Mouse (Mus musculus) mouse embryonic stem cell (cell line): ENCODE results near the gene Gc.

Experiments
- in situ Hi-C, 2 experiments: fragments of 300-500 bp; cut with MboI; formaldehyde crosslinking; loops; 1 replicate in 1 of 2; 3 replicates in 1 of 2; pipeline ENCODE4 v1.14.3; 2019 to 2020; ENCODE audit warnings: low sequenced_read_pairs in 2 of 2, low pct_unique_long_range_greater_than_20kb in 1 of 2, mixed read lengths in 1 of 2; ENCODE audit not compliant: unreplicated experiment in 1 of 2

Gc gene

GRCm38 (mm10) chr5:89457554-89458062 lies at the start of gene Gc:
Gene Gc (minus strand): TSS chr5:89457898.
- in situ Hi-C loops: loop anchor here in 1 of 2 experiments (10.0 kb wide), 1 partner anchor 217 kb away; no protein-coding TSS in a partner anchor

- in situ Hi-C loops: no loop called here
These were observed 42.5 kb upstream of the Gc start for GRCm38 (mm10) chr5:89500182-89500581.

GRCm38 (mm10) chr5:89492560-89492959 lies 34.9 kb upstream of the Gc start:
- in situ Hi-C loops: no loop called here

- in situ Hi-C loops: no loop called here
These were observed 12.8 kb upstream of the Gc start for GRCm38 (mm10) chr5:89470483-89470882.

- in situ Hi-C loops: no loop called here
These were observed 10.2 kb upstream of the Gc start for GRCm38 (mm10) chr5:89467886-89468285.

- in situ Hi-C loops: no loop called here
These were observed 9.3 kb upstream of the Gc start for GRCm38 (mm10) chr5:89467045-89467444.

- in situ Hi-C loops: no loop called here
These were observed 8.6 kb upstream of the Gc start for GRCm38 (mm10) chr5:89466275-89466674.

- in situ Hi-C loops: no loop called here
These were observed 4.1 kb upstream of the Gc start for GRCm38 (mm10) chr5:89461817-89462216.

GRCm38 (mm10) chr5:89459591-89459990 lies 1.9 kb upstream of the Gc start:
- in situ Hi-C loops: loop anchor here in 1 of 2 experiments (10.0 kb wide), 1 partner anchor 215 kb away; no protein-coding TSS in a partner anchor

- in situ Hi-C loops: loop anchor here in 1 of 2 experiments (10.0 kb wide), 1 partner anchor 216 kb away; no protein-coding TSS in a partner anchor
These were observed 1.3 kb upstream of the Gc start for GRCm38 (mm10) chr5:89458987-89459386.

- in situ Hi-C loops: loop anchor here in 1 of 2 experiments (10.0 kb wide), 1 partner anchor 219 kb away; no protein-coding TSS in a partner anchor
These were observed 2.2 kb downstream of the Gc start for GRCm38 (mm10) chr5:89455526-89455925.

- in situ Hi-C loops: loop anchor here in 1 of 2 experiments (10.0 kb wide), 1 partner anchor 224 kb away; no protein-coding TSS in a partner anchor
These were observed 6.9 kb downstream of the Gc start for GRCm38 (mm10) chr5:89450798-89451197.

GRCm38 (mm10) chr5:89449325-89449724 lies 8.4 kb downstream of the Gc start:
- in situ Hi-C loops: no loop called here

GRCm38 (mm10) chr5:89447978-89448377 lies 9.7 kb downstream of the Gc start:
- in situ Hi-C loops: no loop called here

GRCm38 (mm10) chr5:89444360-89444759 lies 13.3 kb downstream of the Gc start:
- in situ Hi-C loops: no loop called here

- in situ Hi-C loops: no loop called here
These were observed 46.2 kb downstream of the Gc start for GRCm38 (mm10) chr5:89411536-89411935.

GRCm38 (mm10) chr5:89407376-89408082 lies 50.2 kb downstream of the Gc start:
- in situ Hi-C loops: no loop called here

GRCm38 (mm10) chr5:89405132-89405531 lies 52.6 kb downstream of the Gc start:
- in situ Hi-C loops: no loop called here

- in situ Hi-C loops: loop anchor here in 1 of 2 experiments (25.0 kb wide), 1 partner anchor 603 kb away; no protein-coding TSS in a partner anchor
These were observed 67.3 kb downstream of the Gc start for GRCm38 (mm10) chr5:89390405-89390804.

GRCm38 (mm10) chr5:89384204-89384603 lies 73.5 kb downstream of the Gc start:
- in situ Hi-C loops: loop anchor here in 1 of 2 experiments (10.0 to 25.0 kb wide), 2 partner anchors 159 to 597 kb away; no protein-coding TSS in a partner anchor
